Mouse (Mus musculus): ENCODE measurements around the gene Plscr5. TPM values are rescaled to one million over a fixed set of nuclear protein-coding genes. Genes with fewer than 3 reads are reported as not detected.

The Plscr5 gene
- not detected in 2 replicates for polyA plus RNA-seq (2012; rRNA removed; ENCODE audit: low replicate concordance)

GRCm38 (mm10) chr9:92192636-92193035 is at the start of gene Plscr5:
Gene Plscr5, plus strand, starts transcription at chr9:92192936.

DNA sequence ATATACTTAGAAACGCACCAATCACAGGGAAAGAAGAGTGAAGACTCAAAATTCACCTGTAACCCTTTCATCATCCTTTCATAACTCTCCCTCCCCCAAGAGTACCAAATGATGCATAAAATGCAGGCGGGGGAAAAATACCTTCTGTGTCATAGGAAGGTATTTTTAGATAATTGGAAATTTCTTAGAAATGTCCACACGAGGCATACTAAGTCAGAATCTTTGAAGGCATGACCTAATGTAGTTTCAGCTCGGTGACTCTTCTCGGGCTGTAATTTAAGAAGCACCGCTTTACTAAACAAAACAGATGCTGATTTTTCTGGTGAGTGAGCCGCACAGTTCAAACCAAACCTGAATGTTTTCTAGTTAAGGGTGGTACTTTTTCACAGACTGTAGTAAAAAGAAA is 56.7 kb downstream of the Plscr5 start, which contains the start of gene Plscr1:
Gene Plscr1 (plus strand): TSS at position 304 of the 406 bp plus-strand sequence.

Other genes starting within 250 kb of the Plscr5 start
- gene Plscr1, start 56.8 kb downstream of the Plscr5 start, polyA plus RNA-seq (2012; rRNA removed; ENCODE audit: low replicate concordance) = 4.9 and 7.3 TPM in 2 replicates
- gene Plscr2, start 82.7 kb downstream of the Plscr5 start, polyA plus RNA-seq (2012; rRNA removed; ENCODE audit: low replicate concordance) = 5.1 and 7.4 TPM in 2 replicates
- gene 1700057G04Rik, start 116.4 kb downstream of the Plscr5 start, polyA plus RNA-seq (2012; rRNA removed; ENCODE audit: low replicate concordance) = not detected in 2 replicates